Mouse (Mus musculus): ENCODE measurements around the gene Sprn. TPM values are rescaled to one million over a fixed set of nuclear protein-coding genes. Genes with fewer than 3 reads are reported as not detected.

Gene Sprn
- 0.15 TPM for polyA plus RNA-seq (2014; fragmentation: Illumina TruSeq; extraction: RNeasy Lipid Tissue Mini Kit (QIAGEN cat#74804); ENCODE audit: low read depth, low replicate concordance)

GRCm38 (mm10) chr7:140154218-140154927, at the start of gene Sprn:
Sprn (minus strand) TSS chr7:140154877.

GRCm38 (mm10) chr7:140172936-140173335, 18.3 kb upstream of the Sprn start, which contains the start of gene Olfr523:
Olfr523 (plus strand) TSS chr7:140173217.

GRCm38 (mm10) chr7:140164664-140165063, 10.0 kb upstream of the Sprn start, which contains the start of gene Olfr522:
Olfr522 (minus strand) TSS chr7:140164764.

GRCm38 (mm10) chr7:140137135-140138020, 17.3 kb downstream of the Sprn start, which contains the start of gene Mtg1:
Mtg1 (plus strand) TSS chr7:140137564.

GRCm38 (mm10) chr7:140116329-140117054, 38.2 kb downstream of the Sprn start, which contains the start of gene Echs1:
Echs1 (minus strand) TSS chr7:140116476.

GRCm38 (mm10) chr7:140115583-140116328, 38.9 kb downstream of the Sprn start, which contains the start of gene Paox:
Paox (plus strand) TSS chr7:140115799.

GRCm38 (mm10) chr7:140101993-140102860, 52.5 kb downstream of the Sprn start, which contains the start of gene Fuom:
Fuom (minus strand) TSS chr7:140102441.

Other genes starting within 250 kb of the Sprn start
- not detected for gene Utf1, start 211.1 kb downstream of the Sprn start, polyA plus RNA-seq (2014; fragmentation: Illumina TruSeq; extraction: RNeasy Lipid Tissue Mini Kit (QIAGEN cat#74804); ENCODE audit: low read depth, low replicate concordance)
- gene 6430531B16Rik, start 176.1 kb downstream of the Sprn start, polyA plus RNA-seq (2014; fragmentation: Illumina TruSeq; extraction: RNeasy Lipid Tissue Mini Kit (QIAGEN cat#74804); ENCODE audit: low read depth, low replicate concordance) = 12.0 TPM
- gene Adam8, start 162.3 kb downstream of the Sprn start, polyA plus RNA-seq (2014; fragmentation: Illumina TruSeq; extraction: RNeasy Lipid Tissue Mini Kit (QIAGEN cat#74804); ENCODE audit: low read depth, low replicate concordance) = 0.56 TPM
- 23.5 TPM for gene Zfp511, start 118.5 kb downstream of the Sprn start, polyA plus RNA-seq (2014; fragmentation: Illumina TruSeq; extraction: RNeasy Lipid Tissue Mini Kit (QIAGEN cat#74804); ENCODE audit: low read depth, low replicate concordance)
- gene Tubgcp2, start 118.2 kb downstream of the Sprn start, polyA plus RNA-seq (2014; fragmentation: Illumina TruSeq; extraction: RNeasy Lipid Tissue Mini Kit (QIAGEN cat#74804); ENCODE audit: low read depth, low replicate concordance) = 55.8 TPM
- gene Msx3, start 105.8 kb downstream of the Sprn start, polyA plus RNA-seq (2014; fragmentation: Illumina TruSeq; extraction: RNeasy Lipid Tissue Mini Kit (QIAGEN cat#74804); ENCODE audit: low read depth, low replicate concordance) = not detected
- gene Caly, start 72.3 kb downstream of the Sprn start, polyA plus RNA-seq (2014; fragmentation: Illumina TruSeq; extraction: RNeasy Lipid Tissue Mini Kit (QIAGEN cat#74804); ENCODE audit: low read depth, low replicate concordance) = not detected
- not detected for gene Prap1, start 61.5 kb downstream of the Sprn start, polyA plus RNA-seq (2014; fragmentation: Illumina TruSeq; extraction: RNeasy Lipid Tissue Mini Kit (QIAGEN cat#74804); ENCODE audit: low read depth, low replicate concordance)
- 0.53 TPM for gene Fuom, start 52.4 kb downstream of the Sprn start, polyA plus RNA-seq (2014; fragmentation: Illumina TruSeq; extraction: RNeasy Lipid Tissue Mini Kit (QIAGEN cat#74804); ENCODE audit: low read depth, low replicate concordance)
- 1.2 TPM for gene Paox, start 39.1 kb downstream of the Sprn start, polyA plus RNA-seq (2014; fragmentation: Illumina TruSeq; extraction: RNeasy Lipid Tissue Mini Kit (QIAGEN cat#74804); ENCODE audit: low read depth, low replicate concordance)
- 14.5 TPM for gene Echs1, start 38.4 kb downstream of the Sprn start, polyA plus RNA-seq (2014; fragmentation: Illumina TruSeq; extraction: RNeasy Lipid Tissue Mini Kit (QIAGEN cat#74804); ENCODE audit: low read depth, low replicate concordance)
- 3.1 TPM for gene Mtg1, start 17.3 kb downstream of the Sprn start, polyA plus RNA-seq (2014; fragmentation: Illumina TruSeq; extraction: RNeasy Lipid Tissue Mini Kit (QIAGEN cat#74804); ENCODE audit: low read depth, low replicate concordance)
- not detected for gene Olfr522, start 9.9 kb upstream of the Sprn start, polyA plus RNA-seq (2014; fragmentation: Illumina TruSeq; extraction: RNeasy Lipid Tissue Mini Kit (QIAGEN cat#74804); ENCODE audit: low read depth, low replicate concordance)
- not detected for gene Olfr523, start 18.3 kb upstream of the Sprn start, polyA plus RNA-seq (2014; fragmentation: Illumina TruSeq; extraction: RNeasy Lipid Tissue Mini Kit (QIAGEN cat#74804); ENCODE audit: low read depth, low replicate concordance)
- not detected for gene Olfr524, start 51.1 kb upstream of the Sprn start, polyA plus RNA-seq (2014; fragmentation: Illumina TruSeq; extraction: RNeasy Lipid Tissue Mini Kit (QIAGEN cat#74804); ENCODE audit: low read depth, low replicate concordance)
- gene Cd163l1, start 63.4 kb upstream of the Sprn start, polyA plus RNA-seq (2014; fragmentation: Illumina TruSeq; extraction: RNeasy Lipid Tissue Mini Kit (QIAGEN cat#74804); ENCODE audit: low read depth, low replicate concordance) = not detected
- gene 5830411N06Rik, start 92.4 kb upstream of the Sprn start, polyA plus RNA-seq (2014; fragmentation: Illumina TruSeq; extraction: RNeasy Lipid Tissue Mini Kit (QIAGEN cat#74804); ENCODE audit: low read depth, low replicate concordance) = not detected
- gene Olfr525, start 166.0 kb upstream of the Sprn start, polyA plus RNA-seq (2014; fragmentation: Illumina TruSeq; extraction: RNeasy Lipid Tissue Mini Kit (QIAGEN cat#74804); ENCODE audit: low read depth, low replicate concordance) = not detected
- not detected for gene Olfr527, start 179.1 kb upstream of the Sprn start, polyA plus RNA-seq (2014; fragmentation: Illumina TruSeq; extraction: RNeasy Lipid Tissue Mini Kit (QIAGEN cat#74804); ENCODE audit: low read depth, low replicate concordance)
- gene Olfr60, start 206.8 kb upstream of the Sprn start, polyA plus RNA-seq (2014; fragmentation: Illumina TruSeq; extraction: RNeasy Lipid Tissue Mini Kit (QIAGEN cat#74804); ENCODE audit: low read depth, low replicate concordance) = not detected
- gene Olfr530, start 221.5 kb upstream of the Sprn start, polyA plus RNA-seq (2014; fragmentation: Illumina TruSeq; extraction: RNeasy Lipid Tissue Mini Kit (QIAGEN cat#74804); ENCODE audit: low read depth, low replicate concordance) = not detected
- gene Olfr531, start 248.0 kb upstream of the Sprn start, polyA plus RNA-seq (2014; fragmentation: Illumina TruSeq; extraction: RNeasy Lipid Tissue Mini Kit (QIAGEN cat#74804); ENCODE audit: low read depth, low replicate concordance) = not detected